Mouse (Mus musculus) spleen, adult 2 months (tissue): ENCODE results near the gene Prkar2a.

Experiments used
- CTCF ChIP-seq: fragments of 200-500 bp; IDR thresholded peaks from 2 replicates; pipeline ENCODE4 v1.5.1; 2011; ENCODE audit warnings: mild to moderate bottlenecking, inconsistent platforms; ENCODE audit not compliant: insufficient read depth, insufficient read length, insufficient replicate concordance; ENCODE audit errors: extremely low read depth
- POLR2A ChIP-seq: fragments of 200-500 bp; IDR thresholded peaks from 2 replicates; pipeline ENCODE4 v1.6.1; 2011; ENCODE audit warnings: low read depth, low read length, inconsistent platforms

GRCm38 (mm10) chr9:108687181-108687580 lies 1.9 kb upstream of the Prkar2a start:
- TF ChIP-seq CTCF (no peak), POLR2A (no peak)
